Mouse (Mus musculus) midbrain, embryonic 16.5 days (tissue): Measurements from ENCODE around the gene Ifih1. TPM values are rescaled to one million over a fixed set of nuclear protein-coding genes. Genes with fewer than 3 reads are reported as not detected.
A peak's percentile ranks its signal among the peaks of the same experiment; 100 is the strongest.

Source experiments
- ATAC-seq: fragments of 200-750 bp; cut with Nextera tagmentation; 2 replicates; pipeline ENCODE4 v1.8.0; 2017; ENCODE audit warnings: moderate TSS enrichment
- H3K27ac ChIP-seq: fragments of 300-500 bp; sonication (generic); 2 replicates; pipeline ENCODE4 v1.5.1; 2014; ENCODE audit warnings: mild to moderate bottlenecking, low read length, mixed read lengths
- H3K27me3 ChIP-seq: fragments of 300-500 bp; sonication (generic); 2 replicates; pipeline ENCODE4 v1.6.1; 2014; ENCODE audit warnings: low read depth, low read length, mixed read lengths; ENCODE audit not compliant: control insufficient read depth, insufficient read depth
- H3K36me3 ChIP-seq: fragments of 300-500 bp; sonication (generic); 2 replicates; pipeline ENCODE4 v1.6.1; 2014; ENCODE audit warnings: mild to moderate bottlenecking, low read length, moderate library complexity, mixed read lengths; ENCODE audit not compliant: control insufficient read depth, insufficient read depth
- H3K4me1 ChIP-seq: fragments of 300-500 bp; sonication (generic); 2 replicates; pipeline ENCODE4 v1.6.1; 2014; ENCODE audit warnings: mild to moderate bottlenecking, low read length, mixed read lengths; ENCODE audit not compliant: control insufficient read depth, insufficient read depth
- H3K4me2 ChIP-seq: fragments of 300-500 bp; sonication (generic); 2 replicates; pipeline ENCODE4 v1.6.1; 2014; ENCODE audit warnings: mild to moderate bottlenecking, low read length, mixed read lengths
- H3K4me3 ChIP-seq: fragments of 300-500 bp; sonication (generic); 2 replicates; pipeline ENCODE4 v1.5.1; 2014; ENCODE audit warnings: low read depth, mild to moderate bottlenecking, low read length, moderate library complexity, mixed read lengths
- H3K9ac ChIP-seq: fragments of 300-500 bp; sonication (generic); 2 replicates; pipeline ENCODE4 v1.6.1; 2014; ENCODE audit warnings: low read depth, low read length, mixed read lengths
- H3K9me3 ChIP-seq: fragments of 300-500 bp; sonication (generic); replicated peaks from 2 replicates; pipeline ENCODE4 v1.6.1; 2014; ENCODE audit warnings: mild to moderate bottlenecking, low read length, mixed read lengths; ENCODE audit not compliant: control insufficient read depth, poor library complexity, severe bottlenecking
- WGBS: fragments of 180-500 bp; shearing (Covaris S2); extraction: QIAGEN DNeasy Blood & Tissue Kit; methylation state at CpG from one replicate; pipeline ENCODE4 v1.1.7; 2014; 5-methylcytosine and 5-hydroxymethylcytosine counted together
- polyA plus RNA-seq: library from polyadenylated mRNA; unstranded; fragments of >200 nt; fragmentation: Nextera tagmentation; extraction: Ambion mirVana; gene quantifications from 2 replicates; pipeline ENCODE4 v1.2.1, GENCODE M21; 2015

The Ifih1 gene
- polyA plus RNA-seq: 1.2 and 1.4 TPM in 2 replicates

GRCm38 (mm10) chr2:62646014-62646645 lies at the start of gene Ifih1:
Ifih1 (minus strand) TSS chr2:62646255.
- Histone ChIP-seq H3K9ac (peak within 1 kb of the TSS; percentile 8), H3K27ac (no peak within 1 kb of the TSS), H3K9me3 (no peaks in the 10 kb centered on the region), H3K36me3 (no peaks in the 10 kb centered on the region), H3K27me3 (no peaks in the 10 kb centered on the region; the same call in 1 of the 2 replicates), H3K4me1 (peaks cover 3% of the 10 kb centered on the region; the same call in 1 of the 2 replicates), H3K4me2 (peak within 1 kb of the TSS; percentile 84), H3K4me3 (peak within 1 kb of the TSS; percentile 42)
- peak; percentile 91 for ATAC-seq
- under 1% methylated on average over 30 of the region's 30 CpGs for WGBS

- no peaks in the 10 kb centered on the region for H3K9me3 ChIP-seq
- ATAC-seq: no peak
These were observed 39.9 kb upstream of the Ifih1 start for GRCm38 (mm10) chr2:62685934-62686333.

GRCm38 (mm10) chr2:62684989-62685595 lies 39.0 kb upstream of the Ifih1 start:
- H3K27ac ChIP-seq: no peak overlapping the region
- no peak for ATAC-seq
- H3K4me3 ChIP-seq: no peak overlapping the region
- no peak overlapping the region for H3K4me2 ChIP-seq
- no peaks in the 10 kb centered on the region for H3K36me3 ChIP-seq
- H3K4me1 ChIP-seq: no peaks in the 10 kb centered on the region
- H3K27me3 ChIP-seq: no peaks in the 10 kb centered on the region
- no peak overlapping the region for H3K9ac ChIP-seq
- 63% methylated on average over 3 of the region's 3 CpGs for WGBS
- H3K9me3 ChIP-seq: no peaks in the 10 kb centered on the region

More at GRCm38 (mm10) chr2:62685934-62686333, 39.9 kb upstream of the Ifih1 start:
- Histone ChIP-seq H3K9ac (no peak overlapping the region), H3K27ac (no peak overlapping the region), H3K4me1 (no peaks in the 10 kb centered on the region), H3K4me3 (no peak overlapping the region), H3K4me2 (no peak overlapping the region), H3K36me3 (no peaks in the 10 kb centered on the region), H3K27me3 (no peaks in the 10 kb centered on the region)
- WGBS: 94% methylated on average over 6 of the region's 6 CpGs

- H3K27me3 ChIP-seq: no peaks in the 10 kb centered on the region
- WGBS: 69% methylated on average over 8 of the region's 8 CpGs
These were observed 35.6 kb upstream of the Ifih1 start for GRCm38 (mm10) chr2:62681667-62682066.

GRCm38 (mm10) chr2:62672788-62673187 lies 26.7 kb upstream of the Ifih1 start:
- WGBS: 89% methylated on average over 5 of the region's 5 CpGs
- no peak for ATAC-seq
- no peak overlapping the region for H3K9ac ChIP-seq
- H3K4me3 ChIP-seq: no peak overlapping the region
- no peak overlapping the region for H3K4me2 ChIP-seq
- H3K27ac ChIP-seq: no peak overlapping the region
- H3K36me3 ChIP-seq: no peaks in the 10 kb centered on the region
- no peaks in the 10 kb centered on the region for H3K9me3 ChIP-seq
- H3K27me3 ChIP-seq: no peaks in the 10 kb centered on the region
- H3K4me1 ChIP-seq: no peaks in the 10 kb centered on the region

More at GRCm38 (mm10) chr2:62681667-62682066, 35.6 kb upstream of the Ifih1 start:
- H3K36me3 ChIP-seq: no peaks in the 10 kb centered on the region
- no peak overlapping the region for H3K4me3 ChIP-seq
- ATAC-seq: no peak
- H3K9me3 ChIP-seq: no peaks in the 10 kb centered on the region
- no peak overlapping the region for H3K9ac ChIP-seq
- H3K4me2 ChIP-seq: no peak overlapping the region
- H3K27ac ChIP-seq: no peak overlapping the region
- no peaks in the 10 kb centered on the region for H3K4me1 ChIP-seq

GRCm38 (mm10) chr2:62670767-62671166 lies 24.7 kb upstream of the Ifih1 start:
- Histone ChIP-seq H3K27ac (no peak overlapping the region), H3K4me2 (no peak overlapping the region), H3K4me1 (no peaks in the 10 kb centered on the region), H3K4me3 (no peak overlapping the region), H3K9ac (no peak overlapping the region), H3K36me3 (no peaks in the 10 kb centered on the region), H3K9me3 (no peaks in the 10 kb centered on the region), H3K27me3 (no peaks in the 10 kb centered on the region)
- no peak for ATAC-seq
- WGBS: 84% methylated on average over 4 of the region's 4 CpGs

- Histone ChIP-seq H3K36me3 (no peaks in the 10 kb centered on the region), H3K4me3 (no peak overlapping the region), H3K4me1 (no peaks in the 10 kb centered on the region), H3K27ac (no peak overlapping the region), H3K27me3 (no peaks in the 10 kb centered on the region), H3K9ac (no peak overlapping the region), H3K4me2 (no peak overlapping the region), H3K9me3 (no peaks in the 10 kb centered on the region)
- WGBS: 86% methylated on average over 5 of the region's 5 CpGs
- no peak for ATAC-seq
These were observed 24.2 kb upstream of the Ifih1 start for GRCm38 (mm10) chr2:62670301-62670700.

- Histone ChIP-seq H3K4me1 (no peaks in the 10 kb centered on the region), H3K4me2 (no peak overlapping the region), H3K36me3 (no peaks in the 10 kb centered on the region), H3K9me3 (no peaks in the 10 kb centered on the region), H3K9ac (no peak overlapping the region), H3K4me3 (no peak overlapping the region), H3K27ac (no peak overlapping the region), H3K27me3 (no peaks in the 10 kb centered on the region)
- WGBS: 78% methylated on average over 3 of the region's 3 CpGs
- ATAC-seq: no peak
These were observed 23.8 kb upstream of the Ifih1 start for GRCm38 (mm10) chr2:62669848-62670247.

- H3K27ac ChIP-seq: no peak overlapping the region
- WGBS: 38% methylated on average over 1 of the region's 1 CpGs
- H3K4me3 ChIP-seq: no peak overlapping the region
- H3K4me1 ChIP-seq: peaks cover 2% of the 10 kb centered on the region; the same call in 1 of the 2 replicates
- no peaks in the 10 kb centered on the region for H3K9me3 ChIP-seq
- no peak for ATAC-seq
- H3K9ac ChIP-seq: no peak overlapping the region
- H3K27me3 ChIP-seq: no peaks in the 10 kb centered on the region
- no peak overlapping the region for H3K4me2 ChIP-seq
- H3K36me3 ChIP-seq: no peaks in the 10 kb centered on the region
These were observed 19.5 kb upstream of the Ifih1 start for GRCm38 (mm10) chr2:62665536-62665935.
